Mouse (Mus musculus): ENCODE results near the gene Fads2. TPM values are rescaled to one million over a fixed set of nuclear protein-coding genes. Genes with fewer than 3 reads are reported as not detected.

Gene Fads2
- polyA plus RNA-seq, 1 experiment from 2014 or later = 74.5 TPM

DNA sequence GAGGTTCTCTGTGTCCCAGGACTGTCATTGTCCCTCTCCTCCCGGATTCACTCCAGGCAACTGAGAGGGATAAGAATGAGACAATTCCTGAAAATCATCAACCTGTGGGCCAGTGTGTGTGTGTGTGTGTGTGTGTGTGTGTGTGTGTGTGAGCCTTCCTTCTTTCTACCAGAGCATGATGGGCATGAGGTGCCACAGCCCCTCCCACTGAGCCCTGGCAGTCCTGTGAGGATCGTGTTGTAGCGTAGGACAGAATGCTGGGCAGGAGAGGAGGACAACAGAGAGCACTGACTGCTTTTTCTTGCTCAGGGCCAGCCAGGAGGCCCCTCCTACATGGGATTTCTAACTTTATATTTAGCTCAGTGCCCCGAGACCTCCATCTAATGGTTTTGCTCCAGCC is 58.7 kb downstream of the Fads2 start:
- peak overlapping the region; percentile 85 for H3K4me2 ChIP-seq (ENCODE audit: low read depth, low read length)
- peak overlapping the region; percentile 82 for H3K4me3 ChIP-seq (ENCODE audit: low read length)
- peak overlapping the region; percentile 87 for H3K9ac ChIP-seq (ENCODE audit: low read length)
- H3K4me1 ChIP-seq (replicated peaks; ENCODE audit: control insufficient read depth, insufficient read depth, low read length) = peaks cover 72% of the 10 kb centered on the region
- H3K27ac ChIP-seq (ENCODE audit: low read length) = no peak overlapping the region; the same call in 1 of the 2 replicates
- H3K27me3 ChIP-seq (ENCODE audit: control insufficient read depth, insufficient read depth, low read depth, low read length) = no peaks in the 10 kb centered on the region
- H3K36me3 ChIP-seq (ENCODE audit: control insufficient read depth, insufficient read depth, low read length) = no peaks in the 10 kb centered on the region
- WGBS = 55% methylated on average over 4 of the region's 4 CpGs
- no peak for ATAC-seq (ENCODE audit: low read depth)
- no peaks in the 10 kb centered on the region for H3K9me3 ChIP-seq (ENCODE audit: control insufficient read depth, low read length)

GRCm38 (mm10) chr19:10042232-10042631 is 59.3 kb downstream of the Fads2 start:
- H3K4me2 ChIP-seq (ENCODE audit: low read depth, low read length) = peak overlapping the region; percentile 85
- peak overlapping the region; percentile 96 for H3K27ac ChIP-seq (ENCODE audit: low read length)
- H3K27me3 ChIP-seq (ENCODE audit: control insufficient read depth, insufficient read depth, low read depth, low read length) = no peaks in the 10 kb centered on the region
- WGBS = 34% methylated on average over 6 of the region's 6 CpGs
- H3K9me3 ChIP-seq (ENCODE audit: control insufficient read depth, low read length) = no peaks in the 10 kb centered on the region
- ATAC-seq (ENCODE audit: low read depth) = no peak
- H3K36me3 ChIP-seq (ENCODE audit: control insufficient read depth, insufficient read depth, low read length) = no peaks in the 10 kb centered on the region
- peak overlapping the region; percentile 82 for H3K4me3 ChIP-seq (ENCODE audit: low read length)
- H3K4me1 ChIP-seq (replicated peaks; ENCODE audit: control insufficient read depth, insufficient read depth, low read length) = peaks cover 73% of the 10 kb centered on the region
- H3K9ac ChIP-seq (ENCODE audit: low read length) = peak overlapping the region; percentile 87

- peak; percentile 90 for ATAC-seq (ENCODE audit: low read depth)
- Histone ChIP-seq H3K4me2 (ENCODE audit: low read depth, low read length) (peak within 1 kb of the TSS; percentile 85), H3K27me3 (ENCODE audit: control insufficient read depth, insufficient read depth, low read depth, low read length) (no peaks in the 10 kb centered on the region), H3K9ac (ENCODE audit: low read length) (peak within 1 kb of the TSS; percentile 87), H3K9me3 (ENCODE audit: control insufficient read depth, low read length) (no peaks in the 10 kb centered on the region), H3K36me3 (ENCODE audit: control insufficient read depth, insufficient read depth, low read length) (no peaks in the 10 kb centered on the region), H3K27ac (ENCODE audit: low read length) (peak within 1 kb of the TSS; percentile 96), H3K4me3 (ENCODE audit: low read length) (peak within 1 kb of the TSS; percentile 82), H3K4me1 (replicated peaks; ENCODE audit: control insufficient read depth, insufficient read depth, low read length) (peaks cover 70% of the 10 kb centered on the region)
- under 1% methylated on average over 59 of the region's 69 CpGs for WGBS
Observed at GRCm38 (mm10) chr19:10041388-10042148, 60.0 kb downstream of the Fads2 start, which contains the start of gene Fads3. Fads3 (plus strand) TSS chr19:10041569.

DNA sequence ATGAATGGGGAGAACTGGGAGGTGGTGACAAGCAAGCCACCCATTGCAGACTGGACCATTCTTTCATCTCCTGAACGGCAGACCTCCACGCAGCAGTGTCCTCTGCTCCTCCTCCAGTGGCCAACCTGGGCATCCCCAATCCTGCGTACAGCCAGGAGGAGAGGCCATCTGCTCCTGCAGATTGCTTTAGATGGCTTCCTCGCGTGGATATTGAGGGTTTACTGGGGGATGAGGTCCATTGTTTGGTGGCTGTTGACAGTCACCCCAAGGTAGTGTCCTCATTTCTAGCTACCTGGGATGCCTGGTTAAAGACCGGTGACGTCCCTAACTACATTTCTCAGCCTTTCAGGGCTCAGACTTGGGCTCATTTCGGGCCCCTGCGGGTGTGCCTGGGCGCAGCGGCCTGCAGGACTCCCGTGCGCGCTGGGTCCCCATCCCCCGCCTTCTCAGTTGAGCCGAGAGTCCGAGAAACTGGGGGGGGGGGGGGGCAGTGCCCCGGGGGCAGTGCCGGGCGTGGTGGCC is 60.6 kb downstream of the Fads2 start:
- Histone ChIP-seq H3K4me1 (replicated peaks; ENCODE audit: control insufficient read depth, insufficient read depth, low read length) (peaks cover 66% of the 10 kb centered on the region), H3K4me3 (ENCODE audit: low read length) (peak overlapping the region; percentile 82)

DNA sequence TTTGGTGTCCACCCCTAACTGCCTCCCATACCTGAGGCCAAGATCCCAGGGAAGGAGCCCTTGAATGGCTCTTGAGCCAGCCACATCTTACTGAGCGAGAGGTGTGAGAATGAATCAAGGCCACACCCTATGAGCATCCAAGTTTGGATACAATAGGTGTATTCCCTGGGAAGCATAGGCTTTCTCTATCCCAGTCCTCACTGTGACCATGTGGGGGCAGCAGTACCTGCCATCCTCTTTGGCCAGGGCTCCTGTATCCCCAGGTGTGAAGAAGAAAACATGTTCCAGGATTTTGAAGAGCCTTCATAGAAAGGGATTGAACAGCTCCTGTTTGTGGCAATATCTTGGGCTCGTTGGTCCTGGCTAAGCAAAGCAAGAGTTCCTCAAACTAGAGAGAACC is 61.9 kb downstream of the Fads2 start:
- H3K36me3 ChIP-seq (ENCODE audit: control insufficient read depth, insufficient read depth, low read length) = no peaks in the 10 kb centered on the region
- H3K9ac ChIP-seq (ENCODE audit: low read length) = no peak overlapping the region
- H3K4me2 ChIP-seq (ENCODE audit: low read depth, low read length) = no peak overlapping the region
- no peak overlapping the region for H3K4me3 ChIP-seq (ENCODE audit: low read length)
- H3K27ac ChIP-seq (ENCODE audit: low read length) = peak overlapping the region; percentile 96
- ATAC-seq (ENCODE audit: low read depth) = 0 out of 2 replicates have a peak, but pooled peaks have one; percentile 1
- no peaks in the 10 kb centered on the region for H3K27me3 ChIP-seq (ENCODE audit: control insufficient read depth, insufficient read depth, low read depth, low read length)
- no peaks in the 10 kb centered on the region for H3K9me3 ChIP-seq (ENCODE audit: control insufficient read depth, low read length)
- peaks cover 69% of the 10 kb centered on the region for H3K4me1 ChIP-seq (replicated peaks; ENCODE audit: control insufficient read depth, insufficient read depth, low read length)
- whole genome bisulfite sequencing = 51% methylated on average over 2 of the region's 2 CpGs

More for the DNA sequence above, 60.6 kb downstream of the Fads2 start:
- Histone ChIP-seq H3K4me2 (ENCODE audit: low read depth, low read length) (peak overlapping the region; percentile 85), H3K27me3 (ENCODE audit: control insufficient read depth, insufficient read depth, low read depth, low read length) (no peaks in the 10 kb centered on the region), H3K9me3 (ENCODE audit: control insufficient read depth, low read length) (no peaks in the 10 kb centered on the region), H3K27ac (ENCODE audit: low read length) (peak overlapping the region; percentile 96), H3K9ac (ENCODE audit: low read length) (peak overlapping the region; percentile 87), H3K36me3 (ENCODE audit: control insufficient read depth, insufficient read depth, low read length) (no peaks in the 10 kb centered on the region)
- no peak for ATAC-seq (ENCODE audit: low read depth)
- 6% methylated on average over 20 of the region's 20 CpGs for WGBS

DNA sequence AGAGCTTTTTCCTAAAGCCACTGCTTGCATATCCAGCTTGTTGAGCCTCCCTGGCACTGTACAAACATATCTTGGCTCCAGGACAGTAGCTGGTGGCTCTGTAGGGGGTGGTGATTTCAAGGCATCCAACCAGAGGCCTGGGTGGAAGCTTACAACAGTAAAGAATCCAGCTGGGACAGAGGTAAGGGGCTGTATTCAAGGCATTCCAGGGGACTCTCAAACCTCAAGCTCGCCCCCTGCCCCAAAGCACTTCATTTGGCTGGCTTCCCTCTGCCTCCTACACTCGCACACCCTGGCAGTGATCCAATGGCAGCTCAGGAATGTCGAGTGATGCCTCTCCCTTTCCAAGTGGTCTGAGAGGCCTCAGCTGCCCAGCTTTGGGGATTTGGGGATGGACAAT is 62.6 kb downstream of the Fads2 start:
- ATAC-seq (ENCODE audit: low read depth) = peak; percentile 81
- Histone ChIP-seq H3K9ac (ENCODE audit: low read length) (no peak overlapping the region), H3K27ac (ENCODE audit: low read length) (peak overlapping the region; percentile 96), H3K36me3 (ENCODE audit: control insufficient read depth, insufficient read depth, low read length) (no peaks in the 10 kb centered on the region), H3K4me1 (replicated peaks; ENCODE audit: control insufficient read depth, insufficient read depth, low read length) (peaks cover 71% of the 10 kb centered on the region), H3K4me2 (ENCODE audit: low read depth, low read length) (no peak overlapping the region), H3K9me3 (ENCODE audit: control insufficient read depth, low read length) (no peaks in the 10 kb centered on the region), H3K27me3 (ENCODE audit: control insufficient read depth, insufficient read depth, low read depth, low read length) (no peaks in the 10 kb centered on the region), H3K4me3 (ENCODE audit: low read length) (no peak overlapping the region)
- 2% methylated on average over 3 of the region's 3 CpGs for WGBS

DNA sequence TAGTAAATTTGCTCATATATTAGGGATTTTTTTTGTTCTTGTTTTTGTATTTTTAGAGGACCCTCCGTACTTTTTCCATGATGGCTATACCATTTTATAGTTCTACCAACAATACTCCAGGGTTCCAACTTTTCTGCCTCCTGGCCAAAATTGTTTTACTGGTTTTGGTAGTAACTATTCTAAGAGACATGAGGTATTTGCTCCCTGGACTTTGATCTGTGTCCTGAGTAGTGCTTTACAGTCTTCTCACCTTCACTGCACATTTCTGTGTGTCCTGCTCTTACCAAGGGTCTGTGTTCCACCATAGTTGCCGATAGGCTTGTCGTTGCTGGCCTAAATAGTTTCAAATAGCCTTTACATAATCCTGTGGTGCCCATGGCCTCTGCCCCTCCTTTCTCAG is 63.2 kb downstream of the Fads2 start:
- no peaks in the 10 kb centered on the region for H3K36me3 ChIP-seq (ENCODE audit: control insufficient read depth, insufficient read depth, low read length)
- no peak overlapping the region for H3K4me2 ChIP-seq (ENCODE audit: low read depth, low read length)
- no peaks in the 10 kb centered on the region for H3K9me3 ChIP-seq (ENCODE audit: control insufficient read depth, low read length)
- H3K4me1 ChIP-seq (replicated peaks; ENCODE audit: control insufficient read depth, insufficient read depth, low read length) = peaks cover 66% of the 10 kb centered on the region
- H3K4me3 ChIP-seq (ENCODE audit: low read length) = no peak overlapping the region
- H3K27me3 ChIP-seq (ENCODE audit: control insufficient read depth, insufficient read depth, low read depth, low read length) = no peaks in the 10 kb centered on the region
- WGBS = 48% methylated on average over 3 of the region's 3 CpGs
- H3K9ac ChIP-seq (ENCODE audit: low read length) = no peak overlapping the region
- H3K27ac ChIP-seq (ENCODE audit: low read length) = peak overlapping the region; percentile 96
- ATAC-seq (ENCODE audit: low read depth) = no peak

- no peak overlapping the region for H3K4me3 ChIP-seq (ENCODE audit: low read length)
- H3K36me3 ChIP-seq (ENCODE audit: control insufficient read depth, insufficient read depth, low read length) = no peaks in the 10 kb centered on the region
- 53% methylated on average over 2 of the region's 2 CpGs for whole genome bisulfite sequencing
- H3K27me3 ChIP-seq (ENCODE audit: control insufficient read depth, insufficient read depth, low read depth, low read length) = no peaks in the 10 kb centered on the region
- H3K4me1 ChIP-seq (replicated peaks; ENCODE audit: control insufficient read depth, insufficient read depth, low read length) = peaks cover 58% of the 10 kb centered on the region
- ATAC-seq (ENCODE audit: low read depth) = no peak
- no peak overlapping the region for H3K9ac ChIP-seq (ENCODE audit: low read length)
- H3K9me3 ChIP-seq (ENCODE audit: control insufficient read depth, low read length) = no peaks in the 10 kb centered on the region
- peak overlapping the region; percentile 96 for H3K27ac ChIP-seq (ENCODE audit: low read length)
- no peak overlapping the region for H3K4me2 ChIP-seq (ENCODE audit: low read depth, low read length)
Observed at GRCm38 (mm10) chr19:10037534-10037933, 64.0 kb downstream of the Fads2 start.

GRCm38 (mm10) chr19:10034785-10035447 is 66.6 kb downstream of the Fads2 start:
- Histone ChIP-seq H3K4me2 (ENCODE audit: low read depth, low read length) (no peak overlapping the region), H3K4me1 (replicated peaks; ENCODE audit: control insufficient read depth, insufficient read depth, low read length) (peaks cover 41% of the 10 kb centered on the region), H3K9me3 (ENCODE audit: control insufficient read depth, low read length) (no peaks in the 10 kb centered on the region), H3K9ac (ENCODE audit: low read length) (peak overlapping the region; percentile 25; the same call in 1 of the 2 replicates), H3K36me3 (ENCODE audit: control insufficient read depth, insufficient read depth, low read length) (peaks cover 3% of the 10 kb centered on the region), H3K27ac (ENCODE audit: low read length) (peak overlapping the region; percentile 37; the same call in 1 of the 2 replicates), H3K4me3 (ENCODE audit: low read length) (no peak overlapping the region), H3K27me3 (ENCODE audit: control insufficient read depth, insufficient read depth, low read depth, low read length) (no peaks in the 10 kb centered on the region)
- peak; percentile 24; the same call in 1 of the 2 replicates for ATAC-seq (ENCODE audit: low read depth)
- WGBS = 46% methylated on average over 8 of the region's 8 CpGs

All from lung, embryonic 16.5 days (tissue).